Mouse (Mus musculus) thymus, postnatal 0 days (tissue): ENCODE measurements around the gene Ing3. TPM values are rescaled to one million over a fixed set of nuclear protein-coding genes. Genes with fewer than 3 reads are reported as not detected.

Source experiments
- DNase-seq: peaks from one replicate; pipeline ENCODE4 v3.0.0-alpha.2; 2015; ENCODE audit warnings: low spot score
- polyA plus RNA-seq: library from polyadenylated mRNA; unstranded; fragments of >200 nt; fragmentation: Nextera tagmentation; extraction: Ambion mirVana; gene quantifications from 2 replicates; pipeline ENCODE4 v1.2.1, GENCODE M21; 2015

Ing3 gene
- polyA plus RNA-seq, 1 experiment from 2014 or later, result 81.0 TPM

- DNase-seq, result no peak
These were observed 70.3 kb downstream of the Ing3 start for GRCm38 (mm10) chr6:22019637-22020036.

GRCm38 (mm10) chr6:22020696-22021095, 71.3 kb downstream of the Ing3 start:
- no peak for DNase-seq

GRCm38 (mm10) chr6:22021315-22021714, 71.9 kb downstream of the Ing3 start:
- no peak for DNase-seq

GRCm38 (mm10) chr6:22024168-22024567, 74.8 kb downstream of the Ing3 start:
- no peak for DNase-seq

Other genes with a start within 250 kb of the Ing3 start
- 10.4 and 11.4 TPM in 2 replicates for gene Tspan12, start 97.1 kb upstream of the Ing3 start, polyA plus RNA-seq
- 0.72 and 0.95 TPM in 2 replicates for gene Cped1, start 36.3 kb downstream of the Ing3 start, polyA plus RNA-seq